Mouse (Mus musculus): ENCODE measurements around the gene Gm20518.

Gm20518 gene

GRCm38 (mm10) chr16:17921325-17922162 lies 30.1 kb upstream of the Gm20518 start:
- Histone ChIP-seq H3K27me3 (ENCODE audit: control insufficient read depth, insufficient read depth, low read length, poor library complexity, severe bottlenecking) (no peaks in the 10 kb centered on the region), H3K36me3 (ENCODE audit: control insufficient read depth, insufficient read depth, low read length, poor library complexity, severe bottlenecking) (peaks cover 2% of the 10 kb centered on the region; the same call in 1 of the 2 replicates)

DNA sequence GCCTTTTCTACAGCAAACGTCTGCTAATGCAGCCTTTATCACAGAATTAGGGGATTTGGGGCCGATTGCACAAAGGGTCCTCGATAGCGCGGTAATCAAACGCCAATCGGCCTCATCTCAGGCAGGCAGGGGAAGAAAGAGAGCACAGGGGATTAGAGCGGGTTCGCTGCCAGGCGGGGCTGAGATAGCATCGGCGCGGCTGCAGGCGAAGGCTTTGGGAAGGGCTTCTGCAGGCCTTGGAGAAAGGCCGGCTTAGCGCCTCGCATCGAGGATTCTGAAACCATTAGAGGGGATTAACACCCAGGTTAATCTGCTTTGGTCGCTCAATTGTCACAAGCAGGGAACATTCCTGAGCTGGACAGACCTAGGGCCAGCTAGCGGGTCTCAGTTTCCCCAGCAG lies 29.1 kb upstream of the Gm20518 start:
- no peaks in the 10 kb centered on the region for H3K27me3 ChIP-seq (ENCODE audit: control insufficient read depth, insufficient read depth, low read length, poor library complexity, severe bottlenecking)
- no peaks in the 10 kb centered on the region; the same call in 1 of the 2 replicates for H3K36me3 ChIP-seq (ENCODE audit: control insufficient read depth, insufficient read depth, low read length, poor library complexity, severe bottlenecking)
- DNase-seq (ENCODE audit: low read depth, low spot score) = no peak

More at GRCm38 (mm10) chr16:17921325-17922162, 30.1 kb upstream of the Gm20518 start:
- DNase-seq (ENCODE audit: low read depth, low spot score) = peak; percentile 97

DNA sequence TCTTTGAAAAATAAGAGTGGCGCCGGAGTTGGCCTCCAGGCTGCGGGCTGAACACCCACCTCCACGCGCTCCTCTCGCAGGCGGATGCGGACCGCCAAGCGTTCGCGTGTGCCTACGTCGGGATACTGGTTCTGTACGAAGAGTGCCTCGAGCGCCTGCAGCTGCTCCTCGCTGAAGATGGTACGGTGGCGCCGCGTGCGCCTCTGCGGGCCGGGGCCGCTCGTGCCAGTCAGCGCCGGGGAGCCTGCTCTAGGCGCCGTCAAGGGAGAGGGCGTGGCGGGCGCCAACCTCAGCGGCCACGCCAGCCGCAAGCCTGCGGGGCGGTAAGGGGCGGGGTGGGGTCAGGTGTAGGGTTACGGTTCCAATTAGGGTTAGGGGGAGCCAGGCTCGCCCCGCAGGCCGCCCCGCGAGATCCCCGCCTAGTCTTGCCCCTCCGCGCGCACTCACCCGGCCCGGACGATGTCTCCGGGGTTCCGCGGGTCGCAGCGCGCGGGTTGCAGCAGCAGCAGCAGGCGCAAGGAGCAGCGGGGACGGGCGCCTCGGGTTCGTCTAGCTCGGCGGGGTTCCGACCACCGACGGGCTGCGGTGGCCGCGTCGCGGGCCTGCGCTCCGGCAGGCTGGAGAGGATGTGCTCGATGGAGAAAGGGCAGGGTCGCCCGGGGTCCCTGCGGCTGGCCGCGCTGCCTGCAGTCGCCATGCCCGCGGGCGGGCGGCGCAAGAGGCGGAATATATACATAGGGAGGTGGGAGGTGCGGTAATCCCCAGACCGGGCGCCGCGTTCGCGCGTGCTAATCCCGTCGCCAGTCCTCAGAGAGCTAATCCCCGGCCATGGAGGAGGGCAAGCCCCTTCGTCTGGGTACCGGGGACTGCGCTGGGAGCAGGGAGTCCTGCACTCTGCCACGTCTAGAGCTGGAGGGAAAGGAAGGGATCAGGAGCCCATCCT lies 23.1 kb upstream of the Gm20518 start, which contains the start of gene Gsc2:
Gene Gsc2 (minus strand): TSS at position 753 of the 943 bp plus-strand sequence.
- H3K27me3 ChIP-seq (ENCODE audit: control insufficient read depth, insufficient read depth, low read length, poor library complexity, severe bottlenecking) = no peaks in the 10 kb centered on the region; the same call in 1 of the 2 replicates
- peak; percentile 34 for DNase-seq (ENCODE audit: low read depth, low spot score)

GRCm38 (mm10) chr16:17911052-17911595 lies 19.7 kb upstream of the Gm20518 start, which contains the start of gene Ess2:
Gene Ess2 (minus strand): TSS chr16:17911348.
- Histone ChIP-seq H3K36me3 (ENCODE audit: control insufficient read depth, insufficient read depth, low read length, poor library complexity, severe bottlenecking) (peaks cover 4% of the 10 kb centered on the region; the same call in 1 of the 2 replicates), H3K27me3 (ENCODE audit: control insufficient read depth, insufficient read depth, low read length, poor library complexity, severe bottlenecking) (no peaks in the 10 kb centered on the region; the same call in 1 of the 2 replicates)
- DNase-seq (ENCODE audit: low read depth, low spot score) = peak; percentile 96

More for the DNA sequence above, 23.1 kb upstream of the Gm20518 start, which contains the start of gene Gsc2:
- no peaks in the 10 kb centered on the region for H3K36me3 ChIP-seq (ENCODE audit: control insufficient read depth, insufficient read depth, low read length, poor library complexity, severe bottlenecking)

DNA sequence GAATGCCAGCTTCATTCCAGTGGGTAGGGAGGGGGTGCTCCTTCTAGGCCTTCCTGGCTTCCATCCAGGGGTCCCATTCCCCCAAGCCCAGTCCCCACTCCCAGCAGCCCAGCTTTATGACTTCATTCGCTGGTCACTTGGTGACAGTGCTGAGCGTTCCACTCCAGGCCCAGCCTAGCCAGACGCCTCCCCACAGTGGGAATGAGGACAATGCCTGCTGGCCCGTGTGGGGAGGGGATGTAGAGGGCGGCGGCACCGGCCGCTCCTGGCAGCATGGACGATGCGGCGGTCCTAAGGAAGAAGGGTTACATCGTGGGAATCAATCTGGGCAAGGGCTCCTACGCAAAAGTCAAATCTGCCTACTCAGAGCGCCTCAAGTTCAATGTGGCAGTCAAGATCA lies 7.0 kb upstream of the Gm20518 start, which contains the start of the genes Dgcr2 and Tssk2:
Gene Dgcr2 (minus strand): TSS at position 101 of the 400 bp plus-strand sequence.
Gene Tssk2 (plus strand): TSS at position 176 of the 400 bp plus-strand sequence.
- peaks cover 4% of the 10 kb centered on the region for H3K36me3 ChIP-seq (ENCODE audit: control insufficient read depth, insufficient read depth, low read length, poor library complexity, severe bottlenecking)
- H3K27me3 ChIP-seq (ENCODE audit: control insufficient read depth, insufficient read depth, low read length, poor library complexity, severe bottlenecking) = no peaks in the 10 kb centered on the region
- DNase-seq (ENCODE audit: low read depth, low spot score) = no peak

DNA sequence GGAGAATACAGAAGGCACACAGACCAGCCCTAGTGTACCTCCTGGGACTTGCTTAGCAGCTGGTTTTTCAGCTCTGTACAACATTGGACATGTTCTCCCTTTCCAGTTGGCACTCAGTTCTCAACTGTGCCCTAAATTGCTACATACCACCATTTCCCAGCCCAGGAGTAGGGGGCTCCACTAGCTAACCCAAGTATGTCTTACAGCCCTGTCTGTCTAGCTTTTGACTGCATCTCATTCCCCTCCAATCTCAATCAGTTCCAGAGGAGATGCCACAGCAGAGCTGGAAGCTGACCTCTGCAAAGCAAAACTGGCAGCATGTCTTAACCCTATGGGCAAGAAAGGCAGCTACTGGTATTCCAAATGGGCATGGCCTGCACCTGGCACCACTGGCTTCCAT lies 4.6 kb upstream of the Gm20518 start:
- no peak for DNase-seq (ENCODE audit: low read depth, low spot score)
- H3K36me3 ChIP-seq (ENCODE audit: control insufficient read depth, insufficient read depth, low read length, poor library complexity, severe bottlenecking) = no peaks in the 10 kb centered on the region; the same call in 1 of the 2 replicates
- H3K27me3 ChIP-seq (ENCODE audit: control insufficient read depth, insufficient read depth, low read length, poor library complexity, severe bottlenecking) = no peaks in the 10 kb centered on the region

- no peaks in the 10 kb centered on the region for H3K27me3 ChIP-seq (ENCODE audit: control insufficient read depth, insufficient read depth, low read length, poor library complexity, severe bottlenecking)
- no peaks in the 10 kb centered on the region; the same call in 1 of the 2 replicates for H3K36me3 ChIP-seq (ENCODE audit: control insufficient read depth, insufficient read depth, low read length, poor library complexity, severe bottlenecking)
- DNase-seq (ENCODE audit: low read depth, low spot score) = no peak
Observed at GRCm38 (mm10) chr16:17893923-17894322, 2.5 kb upstream of the Gm20518 start, which contains the start of gene Tssk1. Gene Tssk1 (plus strand): TSS chr16:17894223.

DNA sequence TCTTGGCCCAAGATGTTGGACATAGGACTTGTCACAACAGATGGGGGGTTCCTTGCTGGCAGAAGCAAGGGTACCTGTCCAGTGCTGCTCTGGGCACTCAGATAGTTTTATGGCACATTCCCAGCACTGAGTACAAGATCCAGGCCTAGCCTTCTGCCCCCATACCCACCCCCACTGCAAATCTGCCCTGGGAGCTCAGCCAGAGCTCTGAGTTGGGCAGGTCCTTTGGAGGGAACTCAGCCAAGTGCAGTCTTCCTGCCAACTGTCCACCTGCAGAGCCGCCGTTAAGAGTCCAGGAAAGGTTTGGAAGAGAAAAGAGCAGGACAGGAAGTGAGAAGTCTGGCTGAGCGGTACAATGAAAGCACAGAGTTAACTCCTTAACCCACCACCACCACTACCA lies 1.1 kb upstream of the Gm20518 start:
- H3K36me3 ChIP-seq (ENCODE audit: control insufficient read depth, insufficient read depth, low read length, poor library complexity, severe bottlenecking) = no peaks in the 10 kb centered on the region; the same call in 1 of the 2 replicates
- no peaks in the 10 kb centered on the region for H3K27me3 ChIP-seq (ENCODE audit: control insufficient read depth, insufficient read depth, low read length, poor library complexity, severe bottlenecking)
- DNase-seq (ENCODE audit: low read depth, low spot score) = no peak

GRCm38 (mm10) chr16:17890917-17891566 lies 429 bp downstream of the Gm20518 start:
- no peaks in the 10 kb centered on the region for H3K27me3 ChIP-seq (ENCODE audit: control insufficient read depth, insufficient read depth, low read length, poor library complexity, severe bottlenecking)
- H3K36me3 ChIP-seq (ENCODE audit: control insufficient read depth, insufficient read depth, low read length, poor library complexity, severe bottlenecking) = no peaks in the 10 kb centered on the region; the same call in 1 of the 2 replicates
- DNase-seq (ENCODE audit: low read depth, low spot score) = no peak

GRCm38 (mm10) chr16:17890342-17890727 lies 1.1 kb downstream of the Gm20518 start:
- H3K36me3 ChIP-seq (ENCODE audit: control insufficient read depth, insufficient read depth, low read length, poor library complexity, severe bottlenecking) = peaks cover 5% of the 10 kb centered on the region; the same call in 1 of the 2 replicates
- H3K27me3 ChIP-seq (ENCODE audit: control insufficient read depth, insufficient read depth, low read length, poor library complexity, severe bottlenecking) = no peaks in the 10 kb centered on the region
- DNase-seq (ENCODE audit: low read depth, low spot score) = no peak

- no peak for DNase-seq (ENCODE audit: low read depth, low spot score)
- Histone ChIP-seq H3K36me3 (ENCODE audit: control insufficient read depth, insufficient read depth, low read length, poor library complexity, severe bottlenecking) (peaks cover 5% of the 10 kb centered on the region; the same call in 1 of the 2 replicates), H3K27me3 (ENCODE audit: control insufficient read depth, insufficient read depth, low read length, poor library complexity, severe bottlenecking) (no peaks in the 10 kb centered on the region)
Observed at GRCm38 (mm10) chr16:17889689-17890341, 1.7 kb downstream of the Gm20518 start.

DNA sequence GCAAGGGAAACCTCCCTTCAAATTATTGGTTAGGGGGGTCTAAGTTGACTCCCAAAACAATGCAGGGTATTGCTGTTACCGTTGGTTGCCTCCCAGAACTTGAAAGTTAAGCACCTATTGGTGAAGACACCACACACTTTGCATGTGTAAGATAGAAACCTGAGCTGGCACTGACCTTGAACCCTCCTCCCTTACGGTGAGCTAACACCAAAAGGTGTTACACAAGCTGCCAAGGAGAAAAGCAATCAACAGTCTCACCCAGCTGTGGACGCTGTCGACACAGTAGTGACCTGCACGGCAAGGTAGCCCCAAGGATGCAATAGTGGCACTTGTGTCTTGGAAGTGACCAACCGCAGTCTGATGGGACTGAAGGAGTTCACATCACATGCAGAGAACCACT lies 7.4 kb downstream of the Gm20518 start:
- DNase-seq (ENCODE audit: low read depth, low spot score) = no peak
- Histone ChIP-seq H3K27me3 (ENCODE audit: control insufficient read depth, insufficient read depth, low read length, poor library complexity, severe bottlenecking) (no peaks in the 10 kb centered on the region), H3K36me3 (ENCODE audit: control insufficient read depth, insufficient read depth, low read length, poor library complexity, severe bottlenecking) (peaks cover 5% of the 10 kb centered on the region; the same call in 1 of the 2 replicates)

DNA sequence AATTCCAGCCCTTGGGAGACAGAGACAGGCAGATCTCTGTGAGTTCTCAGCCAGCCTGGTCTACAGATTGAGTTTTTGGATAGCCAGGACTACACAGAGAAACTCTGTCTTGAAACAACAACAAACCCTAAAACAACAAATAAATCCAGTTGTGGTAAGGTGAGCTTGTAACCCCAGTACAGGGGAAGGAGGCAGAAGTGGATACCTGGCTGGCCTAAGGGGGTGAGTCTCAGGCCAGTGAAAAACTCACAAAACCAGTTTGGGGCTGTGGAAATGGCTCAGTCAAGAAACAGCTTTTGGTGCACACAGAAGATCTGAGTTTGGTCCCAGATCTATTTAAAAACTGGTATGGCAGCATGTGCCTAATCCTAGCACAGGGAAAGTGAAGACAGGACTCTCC lies 9.3 kb downstream of the Gm20518 start:
- H3K27me3 ChIP-seq (ENCODE audit: control insufficient read depth, insufficient read depth, low read length, poor library complexity, severe bottlenecking) = no peaks in the 10 kb centered on the region
- peaks cover 5% of the 10 kb centered on the region; the same call in 1 of the 2 replicates for H3K36me3 ChIP-seq (ENCODE audit: control insufficient read depth, insufficient read depth, low read length, poor library complexity, severe bottlenecking)
- DNase-seq (ENCODE audit: low read depth, low spot score) = no peak

All from splenic B cell, adult 2 months (primary cell).